9 mouse cellular contexts compared by ENCODE assay signal in the genomic region with DNA sequence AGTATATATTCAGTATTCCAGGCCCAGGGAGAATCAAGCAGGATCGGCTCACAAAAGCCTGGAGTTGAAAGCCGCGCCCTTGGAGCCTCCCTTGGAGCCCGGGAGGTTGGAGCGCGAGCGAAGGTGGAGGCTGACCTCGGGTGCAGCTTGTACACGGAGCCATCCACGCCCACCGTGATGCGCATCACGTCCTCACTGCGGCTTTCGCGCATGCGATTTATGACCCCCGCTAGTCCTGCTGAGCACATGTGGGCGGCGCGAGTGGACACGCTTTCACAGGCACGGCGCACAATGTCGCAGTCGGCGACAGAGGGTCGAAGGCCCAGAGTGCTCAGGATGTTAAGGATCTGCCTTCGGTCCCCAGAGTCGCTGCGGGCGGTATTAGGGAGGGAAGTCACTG. TPM values are rescaled to one million over a fixed set of nuclear protein-coding genes. Genes with fewer than 3 reads are reported as not detected.
A peak's percentile ranks its signal among the peaks of the same experiment; 100 is the strongest.
DNase-seq lines count a peak whose midpoint lies in the region; ATAC-seq and TF ChIP-seq lines count a peak whose summit lies in the region.
"Had no signal": no experiment of that assay in that cellular context is flagged by ENCODE, and none has a peak within 500 bp of the region (broad histone marks: within the 10 kb centered on the region; RNA-seq: fewer than 3 reads in every experiment).

No protein-coding gene starts in this region.

- H3K9me3 ChIP-seq in kidney, embryonic 14.5 days (ENCODE audit: control insufficient read depth, low read length) = no peaks in the 10 kb centered on the region
- H3K9me3 ChIP-seq in forebrain, embryonic 11.5 days (ENCODE audit: control insufficient read depth, low read length) = no peaks in the 10 kb centered on the region
- H3K9me3 ChIP-seq in intestine, embryonic 16.5 days (ENCODE audit: control insufficient read depth, low read length) = no peaks in the 10 kb centered on the region

- ATAC-seq in kidney, embryonic 14.5 days (ENCODE audit: low FRiP score, low TSS enrichment) = peak; percentile 75
- peak; percentile 73 for ATAC-seq in forebrain, embryonic 11.5 days (replicated peaks; ENCODE audit: low FRiP score)
- ATAC-seq in intestine, embryonic 16.5 days = peak; percentile 80

- no peak overlapping the region for H3K27ac ChIP-seq in kidney, embryonic 14.5 days (ENCODE audit: low read depth, low read length)
- no peak overlapping the region for H3K27ac ChIP-seq in forebrain, embryonic 11.5 days (ENCODE audit: low read depth, low read length)
- H3K27ac ChIP-seq in intestine, embryonic 16.5 days (ENCODE audit: low read length) = peak overlapping the region; percentile 70

- H3K9ac ChIP-seq in kidney, embryonic 14.5 days (ENCODE audit: low read depth, low read length) = peak overlapping the region; percentile 50
- H3K9ac ChIP-seq in forebrain, embryonic 11.5 days (ENCODE audit: low read length) = peak overlapping the region; percentile 67
- peak overlapping the region; percentile 64 for H3K9ac ChIP-seq in intestine, embryonic 16.5 days (ENCODE audit: low read depth, low read length)

- TF ChIP-seq CTCF in brain, embryonic 14.5 days (IDR thresholded peaks at IDR 0.05; ENCODE audit: borderline replicate concordance, extremely low read depth, insufficient read depth, insufficient read length) = no peak

- under 1% methylated on average over 32 of the region's 32 CpGs for WGBS in kidney, embryonic 14.5 days
- WGBS in forebrain, embryonic 11.5 days = under 1% methylated on average over 32 of the region's 32 CpGs
- WGBS in intestine, embryonic 16.5 days = under 1% methylated on average over 32 of the region's 32 CpGs

- 0 out of 2 replicates have a peak, but pooled peaks cover 10% of the 10 kb centered on the region for H3K27me3 ChIP-seq in kidney, embryonic 14.5 days (ENCODE audit: control insufficient read depth, insufficient read depth, low read length)
- H3K27me3 ChIP-seq in forebrain, embryonic 11.5 days (ENCODE audit: control insufficient read depth, insufficient read depth, low read length) = peaks cover 2% of the 10 kb centered on the region
- H3K27me3 ChIP-seq in intestine, embryonic 16.5 days (replicated peaks; ENCODE audit: control insufficient read depth, insufficient read depth, low read length) = no peaks in the 10 kb centered on the region

- no peaks in the 10 kb centered on the region for H3K36me3 ChIP-seq in kidney, embryonic 14.5 days (ENCODE audit: control insufficient read depth, insufficient read depth, low read length)
- no peaks in the 10 kb centered on the region for H3K36me3 ChIP-seq in forebrain, embryonic 11.5 days (ENCODE audit: control insufficient read depth, insufficient read depth, low read length)
- no peaks in the 10 kb centered on the region for H3K36me3 ChIP-seq in intestine, embryonic 16.5 days (ENCODE audit: control insufficient read depth, insufficient read depth, low read length)

- no peak for DNase-seq in kidney, adult 8-10 months
- peak; percentile 95 for DNase-seq in brain, embryonic 14.5 days (ENCODE audit: low read depth)
- DNase-seq in forebrain, embryonic 11.5 days (ENCODE audit: low spot score) = peak; percentile 85
- DNase-seq in lung, postnatal 10 days = peak; percentile 66
- DNase-seq in right cerebral cortex, postnatal 4 days = peak; percentile 70
- DNase-seq in thymus, postnatal 25 days = no peak

- TF ChIP-seq POLR2A in brain, embryonic 14.5 days (IDR thresholded peaks at IDR 0.05; ENCODE audit: borderline replicate concordance, extremely low read depth, insufficient read depth, insufficient read length, poor library complexity, severe bottlenecking) = peak; percentile 56; the same call in 1 of the 2 replicates

- H3K4me2 ChIP-seq in kidney, embryonic 14.5 days (replicated peaks; ENCODE audit: low read depth, low read length) = peak overlapping the region; percentile 71
- H3K4me2 ChIP-seq in forebrain, embryonic 11.5 days (ENCODE audit: low read depth, low read length, severe bottlenecking) = peak overlapping the region; percentile 65
- peak overlapping the region; percentile 80 for H3K4me2 ChIP-seq in intestine, embryonic 16.5 days (ENCODE audit: low read depth, low read length)

- peak overlapping the region; percentile 37 for H3K4me3 ChIP-seq in kidney, embryonic 14.5 days (ENCODE audit: low read length)
- H3K4me3 ChIP-seq in forebrain, embryonic 11.5 days (ENCODE audit: low read depth, low read length) = peak overlapping the region; percentile 34
- H3K4me3 ChIP-seq in intestine, embryonic 16.5 days (ENCODE audit: low read length) = peak overlapping the region; percentile 46
- H3K4me3 ChIP-seq: myocyte had no signal

- H3K4me1 ChIP-seq in kidney, embryonic 14.5 days (ENCODE audit: control insufficient read depth, insufficient read depth, low read length) = peaks cover 28% of the 10 kb centered on the region
- H3K4me1 ChIP-seq in forebrain, embryonic 11.5 days (replicated peaks; ENCODE audit: control insufficient read depth, insufficient read depth, low read length) = peaks cover 8% of the 10 kb centered on the region; the same call in 1 of the 2 replicates
- H3K4me1 ChIP-seq in intestine, embryonic 16.5 days (ENCODE audit: control insufficient read depth, insufficient read depth, low read length) = peaks cover 36% of the 10 kb centered on the region

RNA-seq across cellular contexts. Expression of a gene that starts 3.4 kb away (rescaled TPM):
- polyA plus RNA-seq in kidney, embryonic 14.5 days (2014; fragmentation: Nextera tagmentation; extraction: Ambion mirVana) = 1.5 and 2.4 TPM in 2 replicates
- 0.29 and 0.38 TPM in 2 replicates for polyA plus RNA-seq in brain, embryonic 14.5 days (2012; rRNA removed)
- polyA plus RNA-seq in forebrain, embryonic 11.5 days (2014; fragmentation: Nextera tagmentation; extraction: Ambion mirVana) = 0.47 and 1.3 TPM in 2 replicates
- polyA plus RNA-seq in intestine, embryonic 16.5 days (2015; fragmentation: Nextera tagmentation; extraction: Ambion mirVana) = 75.3 and 88.3 TPM in 2 replicates
- polyA plus RNA-seq: myocyte had no signal

RNA-seq across cellular contexts. Expression of a gene that starts 23.9 kb away (rescaled TPM):
- 116 and 128 TPM in 2 replicates for polyA plus RNA-seq in kidney, embryonic 14.5 days (2014; fragmentation: Nextera tagmentation; extraction: Ambion mirVana)
- 78.0 and 126 TPM in 2 replicates for polyA plus RNA-seq in brain, embryonic 14.5 days (2012; rRNA removed)
- 130 TPM in 2 replicates for polyA plus RNA-seq in forebrain, embryonic 11.5 days (2014; fragmentation: Nextera tagmentation; extraction: Ambion mirVana)
- 119 and 141 TPM in 2 replicates for polyA plus RNA-seq in intestine, embryonic 16.5 days (2015; fragmentation: Nextera tagmentation; extraction: Ambion mirVana)

RNA-seq across cellular contexts. Expression of a gene that starts 40.2 kb away (rescaled TPM):
- polyA plus RNA-seq in kidney, embryonic 14.5 days (2014; fragmentation: Nextera tagmentation; extraction: Ambion mirVana) = 16.7 and 30.7 TPM in 2 replicates
- 6.6 and 18.7 TPM in 2 replicates for polyA plus RNA-seq in brain, embryonic 14.5 days (2012; rRNA removed)
- polyA plus RNA-seq in forebrain, embryonic 11.5 days (2014; fragmentation: Nextera tagmentation; extraction: Ambion mirVana) = 20.4 and 24.9 TPM in 2 replicates
- polyA plus RNA-seq in intestine, embryonic 16.5 days (2015; fragmentation: Nextera tagmentation; extraction: Ambion mirVana) = 38.4 and 39.7 TPM in 2 replicates

RNA-seq across cellular contexts. Expression of a gene that starts 47.9 kb away (rescaled TPM):
- 1.5 and 2.0 TPM in 2 replicates for polyA plus RNA-seq in kidney, embryonic 14.5 days (2014; fragmentation: Nextera tagmentation; extraction: Ambion mirVana)
- polyA plus RNA-seq in brain, embryonic 14.5 days (2012; rRNA removed) = 5.9 and 6.4 TPM in 2 replicates
- polyA plus RNA-seq in forebrain, embryonic 11.5 days (2014; fragmentation: Nextera tagmentation; extraction: Ambion mirVana) = 1.8 and 4.5 TPM in 2 replicates
- polyA plus RNA-seq in intestine, embryonic 16.5 days (2015; fragmentation: Nextera tagmentation; extraction: Ambion mirVana) = 2.4 and 2.9 TPM in 2 replicates

RNA-seq across cellular contexts. Expression of a gene that starts 53.5 kb away (rescaled TPM):
- 23.1 and 34.4 TPM in 2 replicates for polyA plus RNA-seq in kidney, embryonic 14.5 days (2014; fragmentation: Nextera tagmentation; extraction: Ambion mirVana)
- polyA plus RNA-seq in brain, embryonic 14.5 days (2012; rRNA removed) = 74.7 and 106 TPM in 2 replicates
- 25.5 and 27.2 TPM in 2 replicates for polyA plus RNA-seq in forebrain, embryonic 11.5 days (2014; fragmentation: Nextera tagmentation; extraction: Ambion mirVana)
- 57.7 and 58.6 TPM in 2 replicates for polyA plus RNA-seq in intestine, embryonic 16.5 days (2015; fragmentation: Nextera tagmentation; extraction: Ambion mirVana)

Comparison
In these comparisons a context has a peak if more than half of its experiments do, and no peak if none do; other contexts are left out.
1. DNase-seq: peak in brain, embryonic 14.5 days (single experiment), forebrain, embryonic 11.5 days (single experiment), lung, postnatal 10 days (single experiment) and right cerebral cortex, postnatal 4 days (single experiment); none in kidney, adult 8-10 months (0 of 2) and thymus, postnatal 25 days (single experiment).
2. RNA of a gene that starts 3.4 kb away (polyA plus RNA-seq): 75.3 to 88.3 TPM in intestine, embryonic 16.5 days; 1.5 to 2.4 TPM in kidney, embryonic 14.5 days, 0.47 to 1.3 TPM in forebrain, embryonic 11.5 days and 0.29 to 0.38 TPM in brain, embryonic 14.5 days; every median in the first group is over 10 times any median in the second.
3. Peak in every context shown above with its lines, with median percentiles within 50 percentile points of each other: ATAC-seq, H3K4me2 ChIP-seq, H3K4me3 ChIP-seq and H3K9ac ChIP-seq.